Mouse (Mus musculus): ENCODE data around the gene Olfr768. TPM values are rescaled to one million over a fixed set of nuclear protein-coding genes. Genes with fewer than 3 reads are reported as not detected.
"Not testable (repeated sequence)": the region's sequence is repeated elsewhere in the genome, so short reads cannot be mapped to it uniquely, and the experiment has no call there.

Olfr768 gene
- not detected for total RNA-seq (2021)
- long read RNA-seq, experiment 1: 0 reads
- long read RNA-seq, experiment 2: 0 reads

DNA sequence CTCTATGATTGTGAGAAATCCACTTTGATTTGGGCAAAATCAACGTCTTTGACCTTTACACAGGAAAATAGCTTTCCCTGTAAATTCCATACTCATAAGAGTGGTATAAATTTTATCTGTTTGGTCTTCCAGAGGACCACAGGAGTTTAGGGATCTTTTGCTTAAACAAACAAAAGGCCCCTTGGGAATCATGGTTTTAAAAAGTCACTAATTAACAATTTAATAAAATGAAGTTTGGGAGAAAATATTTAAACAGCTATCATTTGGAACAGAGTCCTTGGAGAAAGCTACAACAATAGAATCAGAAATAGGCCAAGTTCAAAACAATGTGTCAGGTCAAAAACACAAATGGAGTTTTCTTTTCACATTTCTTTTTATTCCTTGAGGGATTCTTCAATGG lies at the start of gene Olfr768:
TSS of gene Olfr768 (minus strand) at position 101 of the 400 bp plus-strand sequence.
- DNase-seq (ENCODE audit: low spot score in 2 of 2): no peak

DNA sequence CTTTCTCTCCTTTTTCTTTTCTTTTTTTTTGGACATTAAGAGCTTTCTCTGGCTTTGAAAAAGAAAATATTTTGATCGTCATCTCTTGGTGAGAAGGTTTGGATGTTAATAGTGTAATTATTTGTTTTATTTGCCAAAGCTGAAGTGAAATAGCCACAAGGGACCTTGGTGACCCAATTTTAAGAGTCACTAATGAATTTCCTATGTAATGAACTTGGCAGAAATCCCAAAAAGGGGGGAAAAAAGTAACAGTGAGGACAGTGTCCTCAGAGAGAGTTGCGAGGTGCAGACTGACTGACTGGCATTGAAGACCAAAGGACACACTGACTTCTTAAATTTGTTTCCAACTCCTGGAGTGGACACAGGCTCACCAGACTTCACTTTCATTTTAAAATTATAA lies 39.7 kb upstream of the Olfr768 start, which contains the start of gene Olfr770:
TSS of gene Olfr770 (minus strand) at position 101 of the 400 bp plus-strand sequence.
- DNase-seq (ENCODE audit: low spot score in 2 of 2): no peak

DNA sequence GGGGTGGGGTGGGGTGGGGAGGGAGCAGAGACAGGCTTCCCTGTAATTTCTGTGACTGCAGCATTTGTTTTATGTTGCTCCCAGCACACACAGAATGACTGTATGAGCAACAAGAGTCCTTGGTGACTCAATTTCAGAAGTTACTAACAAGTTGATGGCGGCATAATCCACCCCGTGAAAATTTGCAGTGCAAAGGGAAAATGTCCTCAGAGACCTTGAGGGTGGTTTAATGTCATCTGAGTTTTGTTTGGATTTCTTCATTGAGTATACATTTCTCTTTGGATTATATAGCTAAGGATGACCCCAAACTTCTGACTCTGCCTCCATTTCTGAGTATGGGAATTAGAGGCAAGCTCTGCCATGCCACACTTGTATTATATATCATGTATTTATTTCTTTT lies 18.6 kb upstream of the Olfr768 start, which contains the start of gene Olfr769:
TSS of gene Olfr769 (minus strand) at position 101 of the 400 bp plus-strand sequence.
- no peak for DNase-seq (ENCODE audit: low spot score in 2 of 2)

DNA sequence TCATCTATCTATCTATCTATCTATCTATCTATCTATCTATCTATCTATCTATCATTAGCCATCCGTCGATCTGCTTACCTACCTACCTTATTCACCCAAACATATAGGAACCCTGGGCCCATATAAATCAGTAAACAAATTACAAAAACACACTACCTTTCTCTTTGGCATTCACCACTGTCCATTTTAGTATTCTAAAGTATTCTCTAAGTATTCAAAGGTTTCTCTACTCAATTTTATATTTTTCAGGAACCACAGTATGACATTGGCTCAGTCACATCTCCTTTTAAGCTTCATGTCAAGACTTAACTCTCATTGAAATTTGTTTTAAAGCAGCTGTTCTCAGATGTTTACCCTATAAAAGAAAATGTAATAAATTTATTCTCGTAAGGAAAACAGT lies 16.0 kb upstream of the Olfr768 start:
- no peak for DNase-seq (ENCODE audit: low spot score in 2 of 2)

DNA sequence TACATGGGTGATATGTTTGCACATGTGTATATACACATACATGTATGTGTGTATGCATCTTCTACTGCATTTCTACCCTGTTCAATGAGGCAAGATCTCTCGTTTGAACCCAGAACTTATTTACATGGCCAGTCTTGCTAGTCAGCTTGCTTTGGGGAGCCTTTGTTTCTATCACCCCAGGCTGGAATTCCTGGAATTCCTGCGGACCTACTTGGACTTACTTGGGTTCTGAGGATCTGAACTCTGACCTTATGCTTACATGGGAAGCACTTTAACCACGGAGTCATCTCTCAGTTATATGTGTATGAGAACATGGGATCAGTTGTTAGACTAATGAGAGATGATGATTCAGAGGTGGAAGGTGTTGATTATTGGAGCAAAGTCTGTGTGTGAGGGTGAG lies 2.1 kb upstream of the Olfr768 start:
- no peak for DNase-seq (ENCODE audit: low spot score in 2 of 2)

DNA sequence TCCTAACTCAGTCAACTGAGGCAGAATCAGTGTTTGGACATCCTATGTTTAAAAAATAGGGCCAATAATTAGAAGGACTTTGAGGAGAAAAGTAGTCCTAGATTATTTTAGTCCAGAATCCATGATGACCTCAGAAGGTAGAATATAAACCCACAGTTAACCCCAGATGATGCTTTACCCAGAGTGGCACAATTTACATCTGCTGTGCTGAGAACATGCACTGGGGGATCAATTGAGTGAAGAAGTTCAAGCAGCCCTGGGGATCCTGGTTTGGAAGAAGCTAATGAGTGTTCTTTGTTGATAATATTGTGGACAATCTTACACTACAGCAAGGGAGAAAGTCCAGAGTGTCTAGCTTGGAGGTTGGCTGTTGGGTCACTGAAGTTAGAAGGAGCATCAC lies 16.4 kb downstream of the Olfr768 start, which contains the start of gene Olfr767:
TSS of gene Olfr767 (minus strand) at position 101 of the 400 bp plus-strand sequence.
- not testable (repeated sequence) for DNase-seq (ENCODE audit: low spot score in 2 of 2)

DNA sequence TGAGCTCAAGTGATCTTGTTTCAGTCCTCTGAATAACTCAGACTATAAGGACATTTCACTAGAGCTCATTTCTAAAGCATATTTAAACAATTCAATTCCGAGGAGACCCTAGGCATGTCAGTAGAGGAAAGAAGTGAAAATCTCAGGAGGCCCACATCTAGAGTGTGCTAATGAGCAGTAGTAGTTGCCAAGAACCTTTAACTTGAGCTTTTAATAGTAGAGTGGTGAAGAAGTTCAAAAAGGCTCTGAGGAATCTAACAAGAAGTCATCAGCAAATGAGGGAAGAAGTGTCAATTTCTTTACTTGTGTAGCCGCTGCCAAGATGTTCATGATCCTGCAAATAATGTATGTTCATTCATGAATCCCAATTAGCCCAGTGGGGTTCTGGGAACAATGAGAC lies 30.3 kb downstream of the Olfr768 start, which contains the start of gene Olfr766-ps1:
TSS of gene Olfr766-ps1 (minus strand) at position 101 of the 400 bp plus-strand sequence.
- no peak for DNase-seq (ENCODE audit: low spot score in 2 of 2)

DNA sequence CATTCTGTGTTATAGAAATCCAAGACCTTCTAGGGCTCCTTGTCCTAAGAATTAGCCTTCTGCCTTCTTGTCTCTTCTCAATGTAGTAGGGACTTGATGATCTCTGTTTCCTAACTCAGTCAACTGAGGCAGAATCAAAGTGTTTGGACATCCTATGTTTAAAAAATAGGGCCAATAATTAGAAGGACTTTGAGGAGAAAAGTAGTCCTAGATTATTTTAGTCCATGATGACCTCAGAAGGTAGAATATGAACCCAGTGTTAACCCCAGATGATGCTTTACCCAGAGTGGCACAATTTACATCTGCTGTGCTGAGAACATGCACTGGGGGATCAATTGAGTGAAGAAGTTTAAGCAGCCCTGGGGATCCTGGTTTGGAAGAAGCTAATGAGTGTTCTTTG lies 49.3 kb downstream of the Olfr768 start, which contains the start of gene Olfr765:
TSS of gene Olfr765 (minus strand) at position 101 of the 400 bp plus-strand sequence.
- DNase-seq (ENCODE audit: low spot score in 2 of 2): not testable (repeated sequence)

Other genes with a start within 250 kb of the Olfr768 start
- 1 to 10 TPM; 7.5 to 8.3 TPM for gene Gdf11, start 207.7 kb downstream of the Olfr768 start, total RNA-seq (2021)
- 100 to 1,000 TPM; 311 to 352 TPM for gene Cd63, start 198.4 kb downstream of the Olfr768 start, total RNA-seq (2021)
- 10 to 100 TPM; 11.7 to 12.1 TPM for gene Rdh5, start 176.5 kb downstream of the Olfr768 start, total RNA-seq (2021)
- 100 to 1,000 TPM; 218 to 231 TPM for gene Bloc1s1, start 175.3 kb downstream of the Olfr768 start, total RNA-seq (2021)
- gene Itga7, start 165.6 kb downstream of the Olfr768 start, total RNA-seq (2021): 100 to 1,000 TPM; 148 to 157 TPM
- gene Mettl7b, start 138.4 kb downstream of the Olfr768 start, total RNA-seq (2021): under 1 TPM in 1 of 2 experiments, not detected in 1; 0.73 TPM
- not detected for gene Olfr9, start 109.9 kb downstream of the Olfr768 start, total RNA-seq (2021)
- gene Olfr763, start 88.6 kb downstream of the Olfr768 start, total RNA-seq (2021): not detected
- gene Olfr764-ps1, start 59.5 kb downstream of the Olfr768 start, total RNA-seq (2021): not detected
- not detected for gene Olfr765, start 49.4 kb downstream of the Olfr768 start, total RNA-seq (2021)
- gene Olfr766-ps1, start 30.4 kb downstream of the Olfr768 start, total RNA-seq (2021): not detected
- gene Olfr767, start 16.5 kb downstream of the Olfr768 start, total RNA-seq (2021): not detected
- not detected for gene Olfr769, start 18.5 kb upstream of the Olfr768 start, total RNA-seq (2021)
- gene Olfr770, start 39.6 kb upstream of the Olfr768 start, total RNA-seq (2021): not detected
- gene Olfr771, start 65.4 kb upstream of the Olfr768 start, total RNA-seq (2021): not detected
- not detected for gene Olfr772, start 78.5 kb upstream of the Olfr768 start, total RNA-seq (2021)
- gene Olfr773, start 88.0 kb upstream of the Olfr768 start, total RNA-seq (2021): not detected
- gene Olfr774, start 136.8 kb upstream of the Olfr768 start, total RNA-seq (2021): not detected
- gene Olfr775, start 149.0 kb upstream of the Olfr768 start, total RNA-seq (2021): not detected
- gene Olfr776, start 159.8 kb upstream of the Olfr768 start, total RNA-seq (2021): not detected
- gene Olfr777, start 172.1 kb upstream of the Olfr768 start, total RNA-seq (2021): not detected
- gene Olfr780, start 218.7 kb upstream of the Olfr768 start, total RNA-seq (2021): not detected
- not detected for gene Olfr781, start 229.5 kb upstream of the Olfr768 start, total RNA-seq (2021)
- gene Olfr782, start 249.5 kb upstream of the Olfr768 start, total RNA-seq (2021): not detected